Mouse (Mus musculus): ENCODE data around the gene Mturn.

The Mturn gene

GRCm38 (mm10) chr6:54731726-54732125 lies 50.3 kb downstream of the Mturn start:
- DNase-seq (ENCODE audit: low spot score): no peak

- DNase-seq (ENCODE audit: low spot score): no peak
Observed at GRCm38 (mm10) chr6:54732721-54733120, 51.3 kb downstream of the Mturn start.

- DNase-seq (ENCODE audit: low spot score): no peak
Observed at GRCm38 (mm10) chr6:54736126-54736525, 54.7 kb downstream of the Mturn start.

GRCm38 (mm10) chr6:54737255-54737654 lies 55.8 kb downstream of the Mturn start:
- DNase-seq (ENCODE audit: low spot score): no peak

GRCm38 (mm10) chr6:54737684-54738083 lies 56.3 kb downstream of the Mturn start:
- DNase-seq (ENCODE audit: low spot score): no peak

GRCm38 (mm10) chr6:54749056-54749455 lies 67.6 kb downstream of the Mturn start:
- DNase-seq (ENCODE audit: low spot score): no peak

- no peak for DNase-seq (ENCODE audit: low spot score)
Observed at GRCm38 (mm10) chr6:54751621-54752020, 70.2 kb downstream of the Mturn start.

GRCm38 (mm10) chr6:54752076-54752475 lies 70.7 kb downstream of the Mturn start:
- no peak for DNase-seq (ENCODE audit: low spot score)

Measured in layer of hippocampus, adult 9-10 months (tissue).